Mouse (Mus musculus): ENCODE data around the gene Gm48551. TPM values are rescaled to one million over a fixed set of nuclear protein-coding genes. Genes with fewer than 3 reads are reported as not detected.

Gm48551 gene
- 3.2 TPM for polyA plus RNA-seq (2015; fragmentation: Illumina TruSeq; extraction: RNeasy Lipid Tissue Mini Kit (QIAGEN cat#74804); ENCODE audit: insufficient read depth, low replicate concordance)

DNA sequence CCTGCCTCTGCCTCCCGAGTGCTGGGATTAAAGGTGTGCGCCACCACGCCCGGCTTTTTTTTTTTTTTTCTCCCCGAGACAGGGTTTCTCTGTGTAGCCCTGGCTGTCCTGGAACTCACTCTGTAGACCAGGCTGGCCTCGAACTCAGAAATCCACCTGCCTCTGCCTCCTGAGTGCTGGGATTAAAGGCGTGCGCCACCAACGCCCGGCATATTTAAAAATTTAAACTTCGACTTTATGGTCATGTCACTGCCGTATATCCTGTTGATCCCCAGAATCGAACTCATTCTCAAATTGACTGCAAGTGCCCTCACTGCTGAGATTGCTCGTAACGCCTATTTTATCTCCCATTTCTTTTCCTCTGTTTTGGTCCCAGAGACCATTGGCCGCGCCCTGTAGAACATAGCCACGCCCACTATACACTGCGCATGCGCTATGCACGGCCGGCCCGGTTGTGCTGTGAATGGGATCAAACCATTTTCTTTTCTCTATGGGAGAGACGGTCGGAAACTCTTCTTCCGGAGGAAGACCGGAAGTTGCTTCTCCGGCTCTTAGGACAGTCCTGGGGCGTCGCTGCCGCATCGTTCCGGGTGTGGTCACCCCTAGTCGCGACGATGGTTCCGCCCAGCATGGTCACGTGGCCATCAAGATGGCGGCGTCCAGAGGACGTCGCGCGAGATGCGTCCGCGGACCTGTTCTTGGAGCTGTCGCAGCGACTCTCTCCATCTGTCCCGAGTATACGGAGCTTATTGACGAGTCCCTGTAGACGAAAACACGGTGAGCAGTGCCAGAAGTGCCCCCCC lies at the start of gene Gm48551, which contains the start of gene Dohh:
Gene Gm48551, plus strand, starts transcription at position 665 of the 803 bp plus-strand sequence.
Gene Dohh, plus strand, starts transcription at position 627 of the 803 bp plus-strand sequence.

DNA sequence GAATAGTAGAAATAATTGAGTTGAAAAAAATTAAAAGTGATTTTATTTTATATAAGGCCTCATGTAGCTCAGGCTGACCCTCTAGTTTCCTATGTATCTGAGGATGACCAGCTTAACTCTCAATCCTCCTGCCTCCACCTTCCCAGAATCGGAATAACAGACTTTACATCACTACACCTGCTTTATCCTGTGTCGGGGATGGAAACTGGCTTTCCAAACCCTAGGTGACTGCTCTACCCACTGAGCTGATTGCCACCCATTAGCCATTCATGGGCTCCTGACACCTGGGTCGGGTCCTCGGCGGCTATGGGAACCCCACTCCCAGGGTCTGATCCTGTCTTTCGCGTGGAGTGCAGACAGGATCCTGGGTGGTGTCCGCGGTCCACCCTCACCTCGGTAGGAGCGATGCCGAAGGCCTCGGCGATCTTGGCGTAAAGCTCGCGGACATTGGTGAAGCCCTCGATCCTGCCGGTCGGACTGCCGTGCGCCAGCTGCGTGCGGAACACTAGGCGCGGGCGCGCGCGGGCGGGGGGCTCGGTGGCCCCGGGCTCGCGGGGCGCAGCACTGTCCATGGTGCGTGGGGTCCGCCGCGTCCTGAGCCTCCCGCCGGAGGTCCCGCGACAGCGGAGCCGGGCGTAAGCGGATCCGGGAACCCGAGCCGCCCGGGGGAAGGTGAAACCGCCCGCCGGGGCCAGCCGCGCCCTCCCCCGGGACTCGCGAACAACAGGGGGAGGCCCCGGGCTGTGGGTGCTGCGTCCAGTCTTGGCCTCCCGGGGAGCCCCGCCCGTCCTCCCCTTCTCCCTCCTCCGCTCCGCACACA lies 41.4 kb upstream of the Gm48551 start, which contains the start of gene Gipc3:
Gene Gipc3, minus strand, starts transcription at position 581 of the 820 bp plus-strand sequence.

DNA sequence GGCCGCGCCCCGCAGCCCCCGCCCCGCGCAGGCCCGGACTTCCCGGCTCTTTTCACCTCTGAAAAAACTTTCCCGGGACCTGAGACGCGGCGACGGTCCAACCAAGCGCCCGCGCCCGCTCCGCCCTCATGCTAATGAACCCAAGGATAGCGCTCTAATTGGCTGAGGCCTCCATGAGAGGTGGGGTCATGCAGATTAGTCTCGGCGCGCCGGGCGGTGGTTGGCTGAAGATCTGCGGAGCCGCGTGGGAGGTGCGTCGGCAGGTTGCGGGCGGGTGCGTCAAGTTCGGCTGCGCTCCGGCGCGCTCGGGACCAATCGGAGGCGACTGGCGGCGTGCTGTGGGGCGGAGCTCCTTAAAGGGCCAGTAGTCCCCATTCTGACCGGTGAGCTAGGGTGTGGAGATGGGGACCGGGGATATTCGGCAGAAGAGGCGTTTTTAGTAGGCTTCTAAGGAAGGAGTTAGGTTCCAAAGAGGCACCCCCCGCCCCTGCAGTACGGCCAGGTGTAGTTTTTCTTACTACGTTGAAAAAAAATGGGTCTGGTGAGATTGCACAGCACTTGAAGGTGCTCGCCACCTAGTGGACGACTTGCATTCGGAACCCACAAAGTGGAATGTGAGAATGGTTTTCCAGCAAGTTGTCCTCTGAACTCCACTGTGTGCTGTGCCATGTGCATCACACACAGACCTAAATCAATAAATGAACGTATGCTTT lies 33.8 kb upstream of the Gm48551 start, which contains the start of gene Hmg20b:
Gene Hmg20b, minus strand, starts transcription at position 130 of the 713 bp plus-strand sequence.

DNA sequence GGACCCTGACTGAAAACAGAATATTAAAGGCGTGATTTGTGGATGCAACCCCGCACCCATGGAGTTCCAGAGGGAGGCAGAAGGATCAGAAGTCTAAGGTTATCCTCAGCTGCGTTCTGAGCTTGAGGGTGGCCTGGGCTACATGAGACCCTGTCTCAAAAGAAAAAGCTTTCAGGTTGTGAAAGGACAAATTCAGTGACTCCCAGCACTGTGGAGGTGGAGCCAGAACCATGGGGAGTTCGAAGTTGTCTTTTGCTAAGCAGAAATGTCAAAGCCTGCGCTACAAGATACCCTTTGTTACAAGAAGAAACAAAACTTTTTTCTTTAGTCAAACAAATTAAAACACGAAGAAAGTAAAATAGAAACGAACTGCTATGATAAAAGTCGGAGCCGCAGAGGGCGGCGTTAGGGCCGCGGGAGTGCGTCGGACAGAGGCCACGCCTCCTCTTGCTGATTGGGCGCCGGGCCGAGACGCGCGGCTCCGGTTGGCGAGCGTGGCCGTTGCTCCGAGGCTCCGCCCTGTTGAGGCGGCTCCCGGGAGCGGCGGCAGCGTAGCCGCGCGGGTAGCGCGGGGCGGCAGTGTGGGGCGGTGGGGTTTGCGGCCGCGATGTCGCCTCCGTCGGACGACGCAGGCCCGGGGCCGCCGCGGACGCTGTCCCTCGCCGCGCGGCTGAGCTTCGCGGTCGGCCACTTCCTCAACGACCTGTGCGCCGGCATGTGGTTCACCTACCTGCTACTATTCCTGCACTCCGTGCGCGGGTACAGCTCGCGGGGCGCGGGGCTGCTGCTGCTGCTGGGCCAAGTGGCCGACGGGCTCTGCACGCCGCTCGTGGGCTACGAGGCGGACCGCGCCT lies 27.0 kb upstream of the Gm48551 start, which contains the start of gene Mfsd12:
Gene Mfsd12, plus strand, starts transcription at position 501 of the 854 bp plus-strand sequence.

DNA sequence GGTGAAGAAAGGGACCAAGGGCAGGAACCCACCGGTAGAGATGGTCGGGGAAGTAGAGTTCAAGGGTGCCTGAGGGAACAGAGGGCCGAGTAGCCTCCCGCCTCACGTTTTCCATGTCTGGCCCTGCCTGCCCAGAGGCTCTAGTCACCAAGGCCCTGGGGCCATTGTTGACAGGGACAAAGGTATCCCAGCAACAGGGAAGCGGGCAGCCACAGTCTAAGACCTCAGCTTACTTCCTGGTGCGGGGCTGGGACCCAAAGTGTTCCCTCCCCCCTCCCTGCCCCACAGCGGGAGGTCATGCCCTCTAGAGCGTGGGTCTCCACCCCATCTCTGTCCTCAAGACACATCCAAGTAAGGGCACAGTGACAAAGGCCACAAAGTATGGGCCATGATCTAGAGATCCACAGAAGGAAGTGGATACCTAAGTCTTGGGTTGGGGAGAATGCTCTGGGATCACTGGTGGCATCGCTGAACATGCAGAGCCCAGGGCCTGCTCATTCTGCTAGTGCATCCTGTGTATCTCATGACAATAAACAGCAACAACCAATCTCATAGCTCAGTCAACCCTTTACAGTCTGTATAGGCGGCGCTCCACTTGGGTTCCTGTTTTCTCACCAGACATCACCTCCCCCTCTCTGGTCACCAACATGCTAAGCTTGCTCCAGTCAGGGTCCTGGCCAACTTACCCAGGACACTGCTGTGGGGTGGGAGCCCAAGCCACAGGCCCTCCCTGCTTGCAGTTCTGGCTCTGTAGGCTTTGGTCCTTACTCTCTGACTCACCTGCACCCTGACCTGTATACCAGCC lies 18.4 kb upstream of the Gm48551 start, which contains the start of gene 4930404N11Rik:
Gene 4930404N11Rik, minus strand, starts transcription at position 145 of the 805 bp plus-strand sequence.

DNA sequence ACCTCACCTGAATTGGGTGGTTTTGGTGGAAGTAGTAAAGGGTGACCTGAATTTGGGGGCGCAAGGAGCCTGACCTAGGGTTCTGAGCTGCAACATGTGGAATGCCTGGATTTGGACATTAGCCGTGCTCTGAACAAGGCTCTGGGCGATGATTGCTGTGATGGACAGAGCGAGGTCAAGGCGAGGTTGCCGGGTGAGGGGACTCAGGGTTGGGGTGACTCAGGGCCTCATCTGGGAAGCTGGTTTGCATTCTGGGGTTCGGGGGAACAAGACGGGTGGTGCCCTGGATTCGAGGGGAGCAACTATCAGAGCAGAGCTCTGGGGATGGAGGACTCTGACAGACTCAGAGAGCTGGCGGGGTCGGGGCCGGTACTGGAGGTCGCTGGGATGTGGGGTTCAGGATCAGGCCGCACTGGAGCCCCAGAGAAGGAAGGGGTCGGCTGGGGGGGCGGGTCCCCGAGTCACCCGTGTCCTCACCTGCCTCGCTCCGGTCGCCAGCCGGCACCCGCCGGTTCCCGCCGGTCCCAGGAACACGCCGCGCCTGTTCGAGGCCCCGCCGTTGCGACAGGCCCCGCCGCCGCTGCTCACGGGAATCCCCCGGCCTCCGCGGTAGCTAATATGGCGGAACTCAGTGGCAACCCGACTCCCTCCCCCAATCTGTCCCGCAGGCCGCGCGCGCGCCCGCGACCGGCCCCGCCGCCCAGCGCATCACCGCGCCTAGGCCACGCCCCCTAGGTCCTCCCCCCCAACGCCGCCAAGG lies 6.3 kb upstream of the Gm48551 start, which contains the start of gene Fzr1:
Gene Fzr1, minus strand, starts transcription at position 724 of the 760 bp plus-strand sequence.

DNA sequence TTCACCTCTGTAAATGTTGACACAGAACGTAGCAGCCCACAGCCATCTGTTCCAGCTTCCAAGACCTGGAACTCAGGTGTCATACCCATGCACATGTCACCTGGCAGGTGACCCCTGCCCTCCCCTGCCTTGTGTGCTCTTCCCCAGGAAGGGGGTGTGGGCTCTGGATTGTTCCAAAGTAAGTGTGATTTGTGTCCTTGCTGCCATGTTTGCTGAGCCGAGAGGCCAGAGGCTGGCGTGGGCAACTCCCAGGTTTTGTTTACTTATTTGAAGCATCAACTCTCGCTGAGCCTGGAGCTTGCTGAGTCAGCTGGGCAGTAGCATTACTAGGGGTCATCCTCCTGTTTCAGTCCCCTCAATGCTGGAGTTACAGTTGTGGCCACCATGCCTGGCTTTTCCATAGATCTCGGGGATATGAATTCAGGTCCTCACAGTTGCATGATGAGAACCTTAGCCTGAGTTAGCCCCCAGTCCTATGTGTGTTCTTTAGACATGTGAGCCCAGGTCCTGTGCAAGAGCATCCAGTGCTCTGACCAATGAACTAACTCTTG lies 4.3 kb downstream of the Gm48551 start, which contains the start of gene Gm48552:
Gene Gm48552, plus strand, starts transcription at position 501 of the 551 bp plus-strand sequence.

DNA sequence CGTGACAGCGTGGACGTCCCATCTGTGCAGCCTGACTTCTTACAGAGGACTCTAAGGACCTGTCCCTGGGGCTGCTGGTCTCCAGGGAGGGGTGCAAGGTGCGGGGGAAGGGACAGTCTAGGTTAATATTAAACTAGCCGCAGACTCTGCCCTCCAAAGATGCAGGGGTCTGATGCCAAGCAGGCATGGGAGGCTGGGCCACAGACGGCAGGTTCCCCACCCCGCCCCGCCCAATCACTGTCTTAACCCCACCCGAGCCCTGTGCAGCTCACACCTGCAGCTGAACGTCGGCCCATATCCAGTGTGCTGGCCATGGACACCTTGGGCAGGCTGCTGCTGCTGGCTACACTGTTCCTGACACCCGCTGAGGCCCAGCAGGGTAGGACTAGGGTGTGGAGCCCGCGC lies 8.5 kb downstream of the Gm48551 start, which contains the start of gene Smim24:
Gene Smim24, plus strand, starts transcription at position 271 of the 405 bp plus-strand sequence.

Other genes with a start within 250 kb of the Gm48551 start
- 14.0 TPM for gene Zbtb7a, start 249.2 kb upstream of the Gm48551 start, polyA plus RNA-seq (2015; fragmentation: Illumina TruSeq; extraction: RNeasy Lipid Tissue Mini Kit (QIAGEN cat#74804); ENCODE audit: insufficient read depth, low replicate concordance)
- gene Pias4, start 216.5 kb upstream of the Gm48551 start, polyA plus RNA-seq (2015; fragmentation: Illumina TruSeq; extraction: RNeasy Lipid Tissue Mini Kit (QIAGEN cat#74804); ENCODE audit: insufficient read depth, low replicate concordance): 10.8 TPM
- gene Eef2, start 207.8 kb upstream of the Gm48551 start, polyA plus RNA-seq (2015; fragmentation: Illumina TruSeq; extraction: RNeasy Lipid Tissue Mini Kit (QIAGEN cat#74804); ENCODE audit: insufficient read depth, low replicate concordance): 451 TPM
- 8.6 TPM for gene Dapk3, start 201.5 kb upstream of the Gm48551 start, polyA plus RNA-seq (2015; fragmentation: Illumina TruSeq; extraction: RNeasy Lipid Tissue Mini Kit (QIAGEN cat#74804); ENCODE audit: insufficient read depth, low replicate concordance)
- not detected for gene 4930442H23Rik, start 200.6 kb upstream of the Gm48551 start, polyA plus RNA-seq (2015; fragmentation: Illumina TruSeq; extraction: RNeasy Lipid Tissue Mini Kit (QIAGEN cat#74804); ENCODE audit: insufficient read depth, low replicate concordance)
- not detected for gene Nmrk2, start 182.4 kb upstream of the Gm48551 start, polyA plus RNA-seq (2015; fragmentation: Illumina TruSeq; extraction: RNeasy Lipid Tissue Mini Kit (QIAGEN cat#74804); ENCODE audit: insufficient read depth, low replicate concordance)
- 1.2 TPM for gene Atcay, start 153.6 kb upstream of the Gm48551 start, polyA plus RNA-seq (2015; fragmentation: Illumina TruSeq; extraction: RNeasy Lipid Tissue Mini Kit (QIAGEN cat#74804); ENCODE audit: insufficient read depth, low replicate concordance)
- 1.5 TPM for gene Zfr2, start 151.3 kb upstream of the Gm48551 start, polyA plus RNA-seq (2015; fragmentation: Illumina TruSeq; extraction: RNeasy Lipid Tissue Mini Kit (QIAGEN cat#74804); ENCODE audit: insufficient read depth, low replicate concordance)
- gene Matk, start 131.5 kb upstream of the Gm48551 start, polyA plus RNA-seq (2015; fragmentation: Illumina TruSeq; extraction: RNeasy Lipid Tissue Mini Kit (QIAGEN cat#74804); ENCODE audit: insufficient read depth, low replicate concordance): 4.6 TPM
- 28.9 TPM for gene Mrpl54, start 117.5 kb upstream of the Gm48551 start, polyA plus RNA-seq (2015; fragmentation: Illumina TruSeq; extraction: RNeasy Lipid Tissue Mini Kit (QIAGEN cat#74804); ENCODE audit: insufficient read depth, low replicate concordance)
- gene Apba3, start 117.5 kb upstream of the Gm48551 start, polyA plus RNA-seq (2015; fragmentation: Illumina TruSeq; extraction: RNeasy Lipid Tissue Mini Kit (QIAGEN cat#74804); ENCODE audit: insufficient read depth, low replicate concordance): 11.9 TPM
- gene Tjp3, start 92.9 kb upstream of the Gm48551 start, polyA plus RNA-seq (2015; fragmentation: Illumina TruSeq; extraction: RNeasy Lipid Tissue Mini Kit (QIAGEN cat#74804); ENCODE audit: insufficient read depth, low replicate concordance): 2.6 TPM
- gene Pip5k1c, start 91.5 kb upstream of the Gm48551 start, polyA plus RNA-seq (2015; fragmentation: Illumina TruSeq; extraction: RNeasy Lipid Tissue Mini Kit (QIAGEN cat#74804); ENCODE audit: insufficient read depth, low replicate concordance): 26.7 TPM
- 5.0 TPM for gene Cactin, start 63.4 kb upstream of the Gm48551 start, polyA plus RNA-seq (2015; fragmentation: Illumina TruSeq; extraction: RNeasy Lipid Tissue Mini Kit (QIAGEN cat#74804); ENCODE audit: insufficient read depth, low replicate concordance)
- 3.0 TPM for gene Tbxa2r, start 55.7 kb upstream of the Gm48551 start, polyA plus RNA-seq (2015; fragmentation: Illumina TruSeq; extraction: RNeasy Lipid Tissue Mini Kit (QIAGEN cat#74804); ENCODE audit: insufficient read depth, low replicate concordance)
- gene Gipc3, start 41.2 kb upstream of the Gm48551 start, polyA plus RNA-seq (2015; fragmentation: Illumina TruSeq; extraction: RNeasy Lipid Tissue Mini Kit (QIAGEN cat#74804); ENCODE audit: insufficient read depth, low replicate concordance): 0.59 TPM
- gene Hmg20b, start 34.0 kb upstream of the Gm48551 start, polyA plus RNA-seq (2015; fragmentation: Illumina TruSeq; extraction: RNeasy Lipid Tissue Mini Kit (QIAGEN cat#74804); ENCODE audit: insufficient read depth, low replicate concordance): 30.0 TPM
- 2.8 TPM for gene Mfsd12, start 27.0 kb upstream of the Gm48551 start, polyA plus RNA-seq (2015; fragmentation: Illumina TruSeq; extraction: RNeasy Lipid Tissue Mini Kit (QIAGEN cat#74804); ENCODE audit: insufficient read depth, low replicate concordance)
- 0.18 TPM for gene 4930404N11Rik, start 18.6 kb upstream of the Gm48551 start, polyA plus RNA-seq (2015; fragmentation: Illumina TruSeq; extraction: RNeasy Lipid Tissue Mini Kit (QIAGEN cat#74804); ENCODE audit: insufficient read depth, low replicate concordance)
- 7.7 TPM for gene Fzr1, start 6.0 kb upstream of the Gm48551 start, polyA plus RNA-seq (2015; fragmentation: Illumina TruSeq; extraction: RNeasy Lipid Tissue Mini Kit (QIAGEN cat#74804); ENCODE audit: insufficient read depth, low replicate concordance)
- 1.9 TPM for gene Dohh, start within 50 bp of the Gm48551 start, polyA plus RNA-seq (2015; fragmentation: Illumina TruSeq; extraction: RNeasy Lipid Tissue Mini Kit (QIAGEN cat#74804); ENCODE audit: insufficient read depth, low replicate concordance)
- 0.43 TPM for gene Gm48552, start 4.5 kb downstream of the Gm48551 start, polyA plus RNA-seq (2015; fragmentation: Illumina TruSeq; extraction: RNeasy Lipid Tissue Mini Kit (QIAGEN cat#74804); ENCODE audit: insufficient read depth, low replicate concordance)
- gene Smim24, start 8.6 kb downstream of the Gm48551 start, polyA plus RNA-seq (2015; fragmentation: Illumina TruSeq; extraction: RNeasy Lipid Tissue Mini Kit (QIAGEN cat#74804); ENCODE audit: insufficient read depth, low replicate concordance): 9.5 TPM
- 9.4 TPM for gene Nfic, start 71.2 kb downstream of the Gm48551 start, polyA plus RNA-seq (2015; fragmentation: Illumina TruSeq; extraction: RNeasy Lipid Tissue Mini Kit (QIAGEN cat#74804); ENCODE audit: insufficient read depth, low replicate concordance)
- 0.15 TPM for gene Celf5, start 98.2 kb downstream of the Gm48551 start, polyA plus RNA-seq (2015; fragmentation: Illumina TruSeq; extraction: RNeasy Lipid Tissue Mini Kit (QIAGEN cat#74804); ENCODE audit: insufficient read depth, low replicate concordance)
- 27.7 TPM for gene Ncln, start 111.9 kb downstream of the Gm48551 start, polyA plus RNA-seq (2015; fragmentation: Illumina TruSeq; extraction: RNeasy Lipid Tissue Mini Kit (QIAGEN cat#74804); ENCODE audit: insufficient read depth, low replicate concordance)
- 15.6 TPM for gene S1pr4, start 115.7 kb downstream of the Gm48551 start, polyA plus RNA-seq (2015; fragmentation: Illumina TruSeq; extraction: RNeasy Lipid Tissue Mini Kit (QIAGEN cat#74804); ENCODE audit: insufficient read depth, low replicate concordance)
- gene Gna15, start 139.8 kb downstream of the Gm48551 start, polyA plus RNA-seq (2015; fragmentation: Illumina TruSeq; extraction: RNeasy Lipid Tissue Mini Kit (QIAGEN cat#74804); ENCODE audit: insufficient read depth, low replicate concordance): 9.4 TPM
- 15.2 TPM for gene Gna11, start 160.7 kb downstream of the Gm48551 start, polyA plus RNA-seq (2015; fragmentation: Illumina TruSeq; extraction: RNeasy Lipid Tissue Mini Kit (QIAGEN cat#74804); ENCODE audit: insufficient read depth, low replicate concordance)
- gene Aes, start 175.0 kb downstream of the Gm48551 start, polyA plus RNA-seq (2015; fragmentation: Illumina TruSeq; extraction: RNeasy Lipid Tissue Mini Kit (QIAGEN cat#74804); ENCODE audit: insufficient read depth, low replicate concordance): 105 TPM
- gene Tle2, start 190.1 kb downstream of the Gm48551 start, polyA plus RNA-seq (2015; fragmentation: Illumina TruSeq; extraction: RNeasy Lipid Tissue Mini Kit (QIAGEN cat#74804); ENCODE audit: insufficient read depth, low replicate concordance): 17.3 TPM
- gene Tle6, start 216.6 kb downstream of the Gm48551 start, polyA plus RNA-seq (2015; fragmentation: Illumina TruSeq; extraction: RNeasy Lipid Tissue Mini Kit (QIAGEN cat#74804); ENCODE audit: insufficient read depth, low replicate concordance): 3.2 TPM
- gene BC025920, start 221.8 kb downstream of the Gm48551 start, polyA plus RNA-seq (2015; fragmentation: Illumina TruSeq; extraction: RNeasy Lipid Tissue Mini Kit (QIAGEN cat#74804); ENCODE audit: insufficient read depth, low replicate concordance): 9.3 TPM
- gene Sirt6, start 243.3 kb downstream of the Gm48551 start, polyA plus RNA-seq (2015; fragmentation: Illumina TruSeq; extraction: RNeasy Lipid Tissue Mini Kit (QIAGEN cat#74804); ENCODE audit: insufficient read depth, low replicate concordance): 4.4 TPM
- gene Ankrd24, start 244.1 kb downstream of the Gm48551 start, polyA plus RNA-seq (2015; fragmentation: Illumina TruSeq; extraction: RNeasy Lipid Tissue Mini Kit (QIAGEN cat#74804); ENCODE audit: insufficient read depth, low replicate concordance): 7.0 TPM

All from spleen, adult 10 weeks (tissue).